Mouse (Mus musculus) left cerebral cortex, postnatal 36 days (tissue): ENCODE results near the gene Umod. TPM values are rescaled to one million over a fixed set of nuclear protein-coding genes. Genes with fewer than 3 reads are reported as not detected.

Experiments used
- DNase-seq, 2 experiments: peaks; one replicate each; pipeline ENCODE4 v3.0.0; 2021 to 2022; ENCODE audit warnings: low spot score in 2 of 2, mixed read lengths in 1 of 2
- intact Hi-C: fragments of 180-260 bp; cut with DNase I; formaldehyde crosslinking; loops from one replicate; pipeline ENCODE4 v1.15.1; 2025
- total RNA-seq, 2 experiments: library from RNA; stranded (reverse); gene quantifications; 2 replicates each; pipeline ENCODE4 v1.2.3; 2021

Gene Umod
- total RNA-seq: not detected

- no peak for DNase-seq
- intact Hi-C loops: no loop called here
Measured at GRCm38 (mm10) chr7:119479256-119479655, at the start of gene Umod. Umod (minus strand) TSS chr7:119479282.

- intact Hi-C loops: no loop called here
- no peak for DNase-seq
Measured at GRCm38 (mm10) chr7:119528617-119529016, 49.5 kb upstream of the Umod start.

- intact Hi-C loops: no loop called here
- no peak for DNase-seq
Measured at GRCm38 (mm10) chr7:119527548-119527947, 48.5 kb upstream of the Umod start.

- DNase-seq: no peak
- intact Hi-C loops: no loop called here
Measured at GRCm38 (mm10) chr7:119527135-119527534, 48.1 kb upstream of the Umod start.

- intact Hi-C loops: no loop called here
- DNase-seq: no peak
Measured at GRCm38 (mm10) chr7:119526486-119526885, 47.4 kb upstream of the Umod start.

- intact Hi-C loops: no loop called here
- no peak for DNase-seq
Measured at GRCm38 (mm10) chr7:119525881-119526281, 46.8 kb upstream of the Umod start.

- no peak for DNase-seq
- intact Hi-C loops: no loop called here
Measured at GRCm38 (mm10) chr7:119523389-119523788, 44.3 kb upstream of the Umod start, which contains the start of gene Pdilt. Pdilt (minus strand) TSS chr7:119523489.

- intact Hi-C loops: no loop called here
Measured at GRCm38 (mm10) chr7:119522385-119522784, 43.3 kb upstream of the Umod start.

GRCm38 (mm10) chr7:119521816-119522215 is 42.7 kb upstream of the Umod start:
- DNase-seq: no peak
- intact Hi-C loops: no loop called here

More at GRCm38 (mm10) chr7:119522385-119522784, 43.3 kb upstream of the Umod start:
- no peak for DNase-seq

- intact Hi-C loops: loop anchor here (10.0 kb wide), 2 partner anchors 155 to 505 kb away; no protein-coding TSS in a partner anchor
- peak; percentile 72 to 74 for DNase-seq
Measured at GRCm38 (mm10) chr7:119519654-119520053, 40.6 kb upstream of the Umod start.

GRCm38 (mm10) chr7:119519163-119519562 is 40.1 kb upstream of the Umod start, which contains the start of gene Acsm5:
Acsm5 (plus strand) TSS chr7:119519463.
- no peak for DNase-seq
- intact Hi-C loops: loop anchor here (10.0 kb wide), 2 partner anchors 156 to 504 kb away; no protein-coding TSS in a partner anchor

GRCm38 (mm10) chr7:119516272-119516558 is 37.1 kb upstream of the Umod start:
- intact Hi-C loops: loop anchor here (10.0 kb wide), 2 partner anchors 159 to 501 kb away; no protein-coding TSS in a partner anchor
- no peak for DNase-seq

GRCm38 (mm10) chr7:119515492-119516271 is 36.6 kb upstream of the Umod start:
- intact Hi-C loops: loop anchor here (10.0 kb wide), 2 partner anchors 159 to 501 kb away; no protein-coding TSS in a partner anchor
- DNase-seq: peak in 1 of 2 experiments; percentile 28

- intact Hi-C loops: loop anchor here (10.0 kb wide), 2 partner anchors 162 to 498 kb away; no protein-coding TSS in a partner anchor
- peak; percentile 48 to 52 for DNase-seq
Measured at GRCm38 (mm10) chr7:119513056-119513455, 34.0 kb upstream of the Umod start.

- DNase-seq: no peak
- intact Hi-C loops: loop anchor here (10.0 kb wide), 2 partner anchors 164 to 496 kb away; no protein-coding TSS in a partner anchor
Measured at GRCm38 (mm10) chr7:119511143-119511542, 32.1 kb upstream of the Umod start.

GRCm38 (mm10) chr7:119490041-119490780 is 11.1 kb upstream of the Umod start:
- DNase-seq: no peak
- intact Hi-C loops: no loop called here

GRCm38 (mm10) chr7:119486683-119487082 is 7.6 kb upstream of the Umod start:
- peak in 1 of 2 experiments; percentile 17 for DNase-seq
- intact Hi-C loops: no loop called here

GRCm38 (mm10) chr7:119484154-119484553 is 5.1 kb upstream of the Umod start:
- intact Hi-C loops: no loop called here

GRCm38 (mm10) chr7:119476500-119477389 is 2.3 kb downstream of the Umod start:
- DNase-seq: no peak
- intact Hi-C loops: no loop called here

More at GRCm38 (mm10) chr7:119484154-119484553, 5.1 kb upstream of the Umod start:
- DNase-seq: no peak
